Mouse (Mus musculus): ENCODE data around the gene Gm43738. TPM values are rescaled to one million over a fixed set of nuclear protein-coding genes. Genes with fewer than 3 reads are reported as not detected.

Gene Gm43738
- total RNA-seq, 1 experiment, result not detected

GRCm38 (mm10) chr3:89145566-89145965 lies 44.7 kb upstream of the Gm43738 start:
- no peak for TF ChIP-seq HCFC1 (IDR thresholded peaks at IDR 0.05; ENCODE audit: borderline replicate concordance, insufficient read depth, low read length)
- TF ChIP-seq ZC3H11A (IDR thresholded peaks at IDR 0.05; ENCODE audit: borderline replicate concordance, low read depth, low read length), result no peak
- no peak for TF ChIP-seq CHD2 (IDR thresholded peaks at IDR 0.05; ENCODE audit: low read depth, low read length)
- TF ChIP-seq ZNF384 (IDR thresholded peaks at IDR 0.05; ENCODE audit: low read depth, low read length), result no peak
- TF ChIP-seq MAFK (IDR thresholded peaks at IDR 0.05; ENCODE audit: insufficient read depth, low read depth, low read length), result no peak
- in situ Hi-C loops (cut with MboI; ENCODE audit: low sequenced_read_pairs in 2 of 2, unreplicated experiment in 2 of 2), result no loop called here
- Histone ChIP-seq H3K27ac (ENCODE audit: insufficient read depth, low read depth, low read length, poor library complexity, severe bottlenecking) (no peak overlapping the region), H3K9ac (ENCODE audit: insufficient read depth, low read depth, low read length, poor library complexity, severe bottlenecking) (no peak overlapping the region), H3K4me1 (ENCODE audit: control insufficient read depth in 2 of 2, insufficient read depth in 2 of 2, low read length in 2 of 2, poor library complexity in 1 of 2) (peaks cover 0 to 12% of the 10 kb centered on the region in 2 experiments; a peak in 1 of 4 replicates), H3K9me3 (ENCODE audit: control insufficient read depth, insufficient read depth, low read depth, low read length) (no peaks in the 10 kb centered on the region), H3K4me3 (ENCODE audit: insufficient read depth in 1 of 2, low read depth in 1 of 2, low read length in 2 of 2, poor library complexity in 1 of 2, severe bottlenecking in 1 of 2) (no peak overlapping the region), H3K36me3 (ENCODE audit: control insufficient read depth, insufficient read depth, low read length, poor library complexity, severe bottlenecking) (no peaks in the 10 kb centered on the region)
- DNase-seq (ENCODE audit: low read depth, low spot score), result no peak

- in situ Hi-C loops (cut with MboI; ENCODE audit: low sequenced_read_pairs in 2 of 2, unreplicated experiment in 2 of 2), result no loop called here
- Histone ChIP-seq H3K4me1 (ENCODE audit: control insufficient read depth in 2 of 2, insufficient read depth in 2 of 2, low read length in 2 of 2, poor library complexity in 1 of 2) (peaks cover 0 to 6% of the 10 kb centered on the region in 2 experiments; a peak in 1 of 4 replicates), H3K36me3 (ENCODE audit: control insufficient read depth, insufficient read depth, low read length, poor library complexity, severe bottlenecking) (no peaks in the 10 kb centered on the region), H3K4me3 (ENCODE audit: insufficient read depth in 1 of 2, low read depth in 1 of 2, low read length in 2 of 2, poor library complexity in 1 of 2, severe bottlenecking in 1 of 2) (no peak overlapping the region), H3K9ac (ENCODE audit: insufficient read depth, low read depth, low read length, poor library complexity, severe bottlenecking) (no peak overlapping the region), H3K9me3 (ENCODE audit: control insufficient read depth, insufficient read depth, low read depth, low read length) (no peaks in the 10 kb centered on the region), H3K27ac (ENCODE audit: insufficient read depth, low read depth, low read length, poor library complexity, severe bottlenecking) (no peak overlapping the region)
- TF ChIP-seq CHD2 (IDR thresholded peaks at IDR 0.05; ENCODE audit: low read depth, low read length) (no peak), MAFK (IDR thresholded peaks at IDR 0.05; ENCODE audit: insufficient read depth, low read depth, low read length) (no peak), ZC3H11A (IDR thresholded peaks at IDR 0.05; ENCODE audit: borderline replicate concordance, low read depth, low read length) (no peak), ZNF384 (IDR thresholded peaks at IDR 0.05; ENCODE audit: low read depth, low read length) (no peak), HCFC1 (IDR thresholded peaks at IDR 0.05; ENCODE audit: borderline replicate concordance, insufficient read depth, low read length) (no peak)
- no peak for DNase-seq (ENCODE audit: low read depth, low spot score)
Measured at GRCm38 (mm10) chr3:89144821-89145220, 43.9 kb upstream of the Gm43738 start.

- H3K9me3 ChIP-seq (ENCODE audit: control insufficient read depth, insufficient read depth, low read depth, low read length), result no peaks in the 10 kb centered on the region
Measured at GRCm38 (mm10) chr3:89136365-89136764, 35.5 kb upstream of the Gm43738 start.

GRCm38 (mm10) chr3:89135958-89136357 lies 35.1 kb upstream of the Gm43738 start, which contains the start of gene Pklr:
Gene Pklr (plus strand): TSS chr3:89136142.
- no peak for DNase-seq (ENCODE audit: low read depth, low spot score)
- Histone ChIP-seq H3K27ac (ENCODE audit: insufficient read depth, low read depth, low read length, poor library complexity, severe bottlenecking) (no peak within 1 kb of the TSS), H3K4me1 (ENCODE audit: control insufficient read depth in 2 of 2, insufficient read depth in 2 of 2, low read length in 2 of 2, poor library complexity in 1 of 2) (peaks cover 0 to 6% of the 10 kb centered on the region in 2 experiments; a peak in 1 of 4 replicates), H3K9me3 (ENCODE audit: control insufficient read depth, insufficient read depth, low read depth, low read length) (no peaks in the 10 kb centered on the region), H3K9ac (ENCODE audit: insufficient read depth, low read depth, low read length, poor library complexity, severe bottlenecking) (peak within 1 kb of the TSS; percentile 60; the same call in 1 of the 2 replicates), H3K4me3 (ENCODE audit: insufficient read depth in 1 of 2, low read depth in 1 of 2, low read length in 2 of 2, poor library complexity in 1 of 2, severe bottlenecking in 1 of 2) (peak within 1 kb of the TSS; percentile 50 to 57; a peak in 2 of 4 replicates), H3K36me3 (ENCODE audit: control insufficient read depth, insufficient read depth, low read length, poor library complexity, severe bottlenecking) (no peaks in the 10 kb centered on the region)
- TF ChIP-seq ZC3H11A (IDR thresholded peaks at IDR 0.05; ENCODE audit: borderline replicate concordance, low read depth, low read length) (no peak), HCFC1 (IDR thresholded peaks at IDR 0.05; ENCODE audit: borderline replicate concordance, insufficient read depth, low read length) (no peak), ZNF384 (IDR thresholded peaks at IDR 0.05; ENCODE audit: low read depth, low read length) (no peak), CHD2 (IDR thresholded peaks at IDR 0.05; ENCODE audit: low read depth, low read length) (no peak), MAFK (IDR thresholded peaks at IDR 0.05; ENCODE audit: insufficient read depth, low read depth, low read length) (no peak)
- in situ Hi-C loops (cut with MboI; ENCODE audit: low sequenced_read_pairs in 2 of 2, unreplicated experiment in 2 of 2), result no loop called here

More at GRCm38 (mm10) chr3:89136365-89136764, 35.5 kb upstream of the Gm43738 start:
- DNase-seq (ENCODE audit: low read depth, low spot score), result peak; percentile 55
- Histone ChIP-seq H3K4me3 (ENCODE audit: insufficient read depth in 1 of 2, low read depth in 1 of 2, low read length in 2 of 2, poor library complexity in 1 of 2, severe bottlenecking in 1 of 2) (peak overlapping the region in 1 of 2 experiments; percentile 50; a peak in 1 of 4 replicates), H3K4me1 (ENCODE audit: control insufficient read depth in 2 of 2, insufficient read depth in 2 of 2, low read length in 2 of 2, poor library complexity in 1 of 2) (peaks cover 0 to 6% of the 10 kb centered on the region in 2 experiments; a peak in 1 of 4 replicates), H3K27ac (ENCODE audit: insufficient read depth, low read depth, low read length, poor library complexity, severe bottlenecking) (no peak overlapping the region), H3K9ac (ENCODE audit: insufficient read depth, low read depth, low read length, poor library complexity, severe bottlenecking) (no peak overlapping the region), H3K36me3 (ENCODE audit: control insufficient read depth, insufficient read depth, low read length, poor library complexity, severe bottlenecking) (no peaks in the 10 kb centered on the region)
- in situ Hi-C loops (cut with MboI; ENCODE audit: low sequenced_read_pairs in 2 of 2, unreplicated experiment in 2 of 2), result no loop called here
- TF ChIP-seq CHD2 (IDR thresholded peaks at IDR 0.05; ENCODE audit: low read depth, low read length) (no peak), ZNF384 (IDR thresholded peaks at IDR 0.05; ENCODE audit: low read depth, low read length) (no peak), ZC3H11A (IDR thresholded peaks at IDR 0.05; ENCODE audit: borderline replicate concordance, low read depth, low read length) (no peak), MAFK (IDR thresholded peaks at IDR 0.05; ENCODE audit: insufficient read depth, low read depth, low read length) (no peak)

Measured in ES-E14 (cell line).